Mouse (Mus musculus): ENCODE measurements around the gene Angptl4.
"Not testable (repeated sequence)": the region's sequence is repeated elsewhere in the genome, so short reads cannot be mapped to it uniquely, and the experiment has no call there.

The Angptl4 gene

GRCm38 (mm10) chr17:33756108-33756790 lies 25.4 kb downstream of the Angptl4 start:
- DNase-seq (ENCODE audit: low spot score in 2 of 2) = no peak

GRCm38 (mm10) chr17:33755418-33756107 lies 26.1 kb downstream of the Angptl4 start:
- no peak for DNase-seq (ENCODE audit: low spot score in 2 of 2)

- no peak for DNase-seq (ENCODE audit: low spot score in 2 of 2)
Measured at GRCm38 (mm10) chr17:33754656-33755055, 27.0 kb downstream of the Angptl4 start.

GRCm38 (mm10) chr17:33752297-33752696 lies 29.3 kb downstream of the Angptl4 start:
- no peak for DNase-seq (ENCODE audit: low spot score in 2 of 2)

GRCm38 (mm10) chr17:33751181-33751580 lies 30.4 kb downstream of the Angptl4 start:
- no peak for DNase-seq (ENCODE audit: low spot score in 2 of 2)

GRCm38 (mm10) chr17:33749451-33749850 lies 32.2 kb downstream of the Angptl4 start:
- DNase-seq (ENCODE audit: low spot score in 2 of 2) = no peak

- DNase-seq (ENCODE audit: low spot score in 2 of 2) = no peak
Measured at GRCm38 (mm10) chr17:33746011-33746410, 35.6 kb downstream of the Angptl4 start.

GRCm38 (mm10) chr17:33744686-33745384 lies 36.8 kb downstream of the Angptl4 start:
- DNase-seq (ENCODE audit: low spot score in 2 of 2) = no peak

- no peak for DNase-seq (ENCODE audit: low spot score in 2 of 2)
Measured at GRCm38 (mm10) chr17:33742420-33742819, 39.2 kb downstream of the Angptl4 start.

GRCm38 (mm10) chr17:33733526-33733925 lies 48.1 kb downstream of the Angptl4 start:
- DNase-seq (ENCODE audit: low spot score in 2 of 2) = not testable (repeated sequence)

GRCm38 (mm10) chr17:33732556-33733083 lies 49.0 kb downstream of the Angptl4 start:
- DNase-seq (ENCODE audit: low spot score in 2 of 2) = not testable (repeated sequence)

- no peak for DNase-seq (ENCODE audit: low spot score in 2 of 2)
Measured at GRCm38 (mm10) chr17:33729215-33729614, 52.4 kb downstream of the Angptl4 start.

- DNase-seq (ENCODE audit: low spot score in 2 of 2) = no peak
Measured at GRCm38 (mm10) chr17:33728396-33728795, 53.2 kb downstream of the Angptl4 start.
